Mouse (Mus musculus) sigmoid colon, adult 10 weeks (tissue): ENCODE data around the gene Gtpbp8. TPM values are rescaled to one million over a fixed set of nuclear protein-coding genes. Genes with fewer than 3 reads are reported as not detected.

ENCODE experiments used
- polyA plus RNA-seq: library from polyadenylated mRNA; stranded (reverse); fragments of 350-450 nt; fragmentation: Illumina TruSeq; extraction: RNeasy Lipid Tissue Mini Kit (QIAGEN cat#74804); gene quantifications from one replicate; pipeline ENCODE4 v1.2.3, GENCODE M21; 2014; ENCODE audit warnings: low read depth, low replicate concordance

The Gtpbp8 gene
- 86.8 TPM for polyA plus RNA-seq

DNA sequence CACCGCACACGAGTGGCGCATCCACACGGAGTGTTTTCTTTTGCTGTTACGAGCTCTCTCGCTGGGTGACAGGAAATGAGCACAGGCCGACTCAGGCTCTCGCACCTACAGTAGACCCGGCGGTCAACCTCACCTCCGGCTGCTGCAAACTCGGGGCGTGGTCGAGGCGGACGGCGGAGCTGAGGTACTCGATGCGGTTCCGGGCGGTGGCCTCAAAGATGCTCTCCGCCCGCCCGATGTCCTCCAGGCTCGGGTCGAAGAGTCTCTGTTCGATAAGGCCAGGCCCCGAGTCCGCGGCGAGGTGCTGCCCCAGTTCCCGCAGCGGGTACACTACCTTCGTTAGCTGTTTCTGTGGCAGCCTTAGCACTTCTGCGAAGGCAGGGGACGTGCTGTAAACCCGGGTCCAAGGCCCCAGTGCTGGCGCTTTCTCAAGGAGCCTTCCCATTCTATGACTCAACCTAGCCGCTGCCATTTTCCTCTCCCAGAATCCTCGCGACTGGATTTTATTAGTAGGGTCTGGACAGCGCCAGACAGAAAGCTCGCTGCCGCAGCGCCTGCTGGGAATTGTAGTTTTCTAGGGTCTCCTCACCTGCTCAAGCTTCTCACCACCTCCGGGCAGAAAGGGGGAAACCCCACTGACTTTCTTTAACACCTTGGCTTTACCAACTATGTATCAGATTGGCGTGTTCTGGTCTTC, at the start of gene Gtpbp8:
Gene Gtpbp8 (minus strand): TSS at position 498 of the 697 bp plus-strand sequence.

DNA sequence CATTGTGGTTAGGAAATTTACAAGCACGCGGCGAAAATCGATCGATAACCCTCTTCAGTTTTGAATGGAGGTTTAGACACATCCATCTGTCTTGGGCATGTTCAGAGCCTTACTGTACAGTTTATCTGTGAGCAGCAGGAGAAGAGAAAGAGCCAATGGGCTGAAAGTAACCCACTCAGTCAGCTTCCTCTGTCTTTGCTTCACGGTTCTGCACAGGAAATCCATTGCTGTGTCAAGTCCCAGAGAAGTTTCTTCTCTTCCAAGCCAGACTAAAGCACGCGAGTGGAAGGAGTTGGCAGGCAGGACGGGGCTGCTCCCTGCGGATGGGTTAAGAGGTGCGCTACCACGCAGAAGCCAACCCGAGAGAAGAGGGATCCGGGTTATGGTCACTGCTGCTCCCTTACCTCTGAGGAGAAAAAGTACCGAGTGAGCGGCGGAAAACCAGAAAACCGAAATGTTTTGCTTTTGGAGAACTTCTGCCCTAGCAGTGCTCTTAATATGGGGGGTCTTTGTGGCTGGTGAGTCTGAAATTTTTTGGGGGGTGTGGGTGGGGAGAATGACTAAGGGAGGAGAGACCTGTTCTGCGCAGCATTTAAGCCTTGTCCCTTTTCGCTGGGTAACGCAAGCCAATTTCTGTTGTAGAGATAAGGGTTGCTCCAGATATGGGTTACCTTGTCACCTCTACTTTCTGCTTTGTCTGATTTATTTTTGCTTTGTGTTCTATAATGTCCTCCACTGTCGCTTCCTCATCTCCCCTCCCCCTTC, 19.6 kb upstream of the Gtpbp8 start, which contains the start of gene Cd200r1:
Gene Cd200r1 (plus strand): TSS at position 182 of the 765 bp plus-strand sequence.

DNA sequence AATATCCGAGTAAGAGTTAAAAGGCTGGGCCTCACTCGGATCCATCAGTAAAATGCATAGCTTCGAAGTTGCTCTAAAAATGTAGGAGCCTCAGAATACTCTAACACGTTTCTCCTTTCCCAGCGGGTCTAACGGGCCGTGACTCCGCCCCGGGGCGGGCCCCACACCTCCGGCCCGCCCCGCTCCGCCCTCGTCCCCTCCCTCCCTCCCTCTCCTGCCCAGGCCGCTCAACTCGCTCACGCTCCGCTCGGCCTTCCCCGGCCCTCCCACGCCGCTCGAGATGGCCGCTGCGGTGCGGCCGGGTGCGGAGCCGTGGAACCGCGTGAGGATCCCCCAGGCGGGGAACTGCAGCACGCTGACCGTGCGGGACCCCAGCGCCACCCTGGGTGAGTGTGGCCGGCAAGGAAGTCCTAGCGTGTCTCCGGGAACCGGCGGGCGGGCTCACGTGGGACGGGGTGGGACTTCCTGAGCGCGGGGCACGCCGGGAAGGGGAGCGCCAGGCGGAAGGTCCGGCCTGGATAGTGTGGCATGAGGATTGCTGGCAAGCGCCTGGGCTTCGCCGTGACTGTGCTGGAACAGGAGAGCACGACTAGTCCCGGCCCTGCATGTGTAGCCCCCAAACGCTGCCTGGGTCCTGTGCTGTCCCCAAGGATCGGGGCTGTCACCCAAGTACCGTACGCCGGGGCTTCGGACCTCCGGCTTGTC, 21.9 kb downstream of the Gtpbp8 start, which contains the start of gene Nepro:
Gene Nepro (plus strand): TSS at position 219 of the 705 bp plus-strand sequence.

Other genes with a start within 250 kb of the Gtpbp8 start
- 7.9 TPM for gene Boc, start 187.5 kb downstream of the Gtpbp8 start, polyA plus RNA-seq
- 16.9 TPM for gene Nepro, start 22.1 kb downstream of the Gtpbp8 start, polyA plus RNA-seq
- 4.0 TPM for gene Cd200r1, start 19.4 kb upstream of the Gtpbp8 start, polyA plus RNA-seq
- 1.7 TPM for gene Cd200r4, start 65.4 kb upstream of the Gtpbp8 start, polyA plus RNA-seq
- gene Cd200r2, start 120.7 kb upstream of the Gtpbp8 start, polyA plus RNA-seq, result 10.3 TPM
- gene Cd200r3, start 197.3 kb upstream of the Gtpbp8 start, polyA plus RNA-seq, result 0.63 TPM